Mouse (Mus musculus) heart, adult 2 months (tissue): ENCODE measurements around the gene Trpm2. TPM values are rescaled to one million over a fixed set of nuclear protein-coding genes. Genes with fewer than 3 reads are reported as not detected.

Source experiments
- DNase-seq, 2 experiments: peaks; one replicate each; pipeline ENCODE4 v3.0.0; 2021
- H3K27ac ChIP-seq: fragments of 200-600 bp; 2 replicates; pipeline ENCODE4 v1.8.1; 2022
- H3K27me3 ChIP-seq: fragments of 200-500 bp; 2 replicates; pipeline ENCODE4 v1.6.1; 2012; ENCODE audit warnings: mild to moderate bottlenecking, low read length, inconsistent platforms, mixed read lengths; ENCODE audit not compliant: control insufficient read depth, insufficient read depth
- H3K36me3 ChIP-seq: fragments of 200-500 bp; 2 replicates; pipeline ENCODE4 v1.6.1; 2012; ENCODE audit warnings: low read length, inconsistent platforms; ENCODE audit not compliant: control insufficient read depth, insufficient read depth
- H3K4me1 ChIP-seq: fragments of 200-500 bp; 2 replicates; pipeline ENCODE4 v1.6.1; 2011; ENCODE audit warnings: low read length; ENCODE audit not compliant: control insufficient read depth, insufficient read depth
- H3K4me3 ChIP-seq: fragments of 200-600 bp; 2 replicates; pipeline ENCODE4 v1.8.1; 2022
- H3K79me2 ChIP-seq: fragments of 200-500 bp; replicated peaks from 2 replicates; pipeline ENCODE4 v1.6.1; 2012; ENCODE audit warnings: mild to moderate bottlenecking, inconsistent platforms, low read length, moderate library complexity, mixed read lengths; ENCODE audit not compliant: control insufficient read depth, insufficient read depth
- H3K9ac ChIP-seq: fragments of 200-500 bp; 2 replicates; pipeline ENCODE4 v1.6.1; 2012; ENCODE audit warnings: low read depth, mild to moderate bottlenecking, control low read depth, inconsistent platforms, low read length, mixed read lengths
- CTCF ChIP-seq: fragments of 200-600 bp; IDR thresholded peaks from 2 replicates; pipeline ENCODE4 v1.8.1; 2022; ENCODE audit warnings: antibody characterized with exemption, mild to moderate bottlenecking, moderate library complexity
- EP300 ChIP-seq: fragments of 200-500 bp; IDR thresholded peaks from 2 replicates; pipeline ENCODE4 v1.6.1; 2011; ENCODE audit warnings: low read depth, low read length, control low read depth; ENCODE audit not compliant: insufficient read depth
- POLR2A ChIP-seq: fragments of 200-500 bp; IDR thresholded peaks from 2 replicates; pipeline ENCODE4 v1.6.1; 2011; ENCODE audit warnings: mild to moderate bottlenecking, low read depth, low read length, control low read depth; ENCODE audit not compliant: insufficient read depth
- WGBS: fragments of 180-500 bp; shearing (Covaris S2); methylation state at CpG from one replicate; pipeline ENCODE4 v1.1.7; 2018; 5-methylcytosine and 5-hydroxymethylcytosine counted together
- intact Hi-C: fragments of 180-260 bp; cut with DNase I; formaldehyde crosslinking; loops from one replicate; pipeline ENCODE4 v1.15.1; 2025
- polyA plus RNA-seq: library from polyadenylated mRNA; depleted of rRNA; stranded (reverse); fragments of >200 nt; gene quantifications from 2 replicates; pipeline ENCODE4 v1.2.3, GENCODE M21; 2012
- total RNA-seq, 2 experiments: library from RNA; stranded (reverse); gene quantifications; 2 replicates each; pipeline ENCODE4 v1.2.3; 2021

Trpm2 gene
- total and polyA plus RNA-seq, 3 experiments = 0.55 to 0.78 (median 0.75) TPM

GRCm38 (mm10) chr10:77976458-77977150, 6.2 kb upstream of the Trpm2 start:
- Histone ChIP-seq H3K27ac (no peak overlapping the region), H3K79me2 (no peaks in the 10 kb centered on the region), H3K9ac (no peak overlapping the region), H3K4me3 (no peak overlapping the region), H3K4me1 (peaks cover 1% of the 10 kb centered on the region; the same call in 1 of the 2 replicates), H3K36me3 (no peaks in the 10 kb centered on the region), H3K27me3 (no peaks in the 10 kb centered on the region)
- WGBS = 64% methylated on average over 8 of the region's 8 CpGs
- DNase-seq = no peak
- TF ChIP-seq POLR2A = no peak
- no peak for TF ChIP-seq EP300
- TF ChIP-seq CTCF = no peak
- intact Hi-C loops = no loop called here

- no peak overlapping the region for H3K9ac ChIP-seq
- H3K27ac ChIP-seq = no peak overlapping the region
- H3K36me3 ChIP-seq = no peaks in the 10 kb centered on the region
- WGBS = 17% methylated on average over 4 of the region's 4 CpGs
- H3K79me2 ChIP-seq = no peaks in the 10 kb centered on the region
- peaks cover 1% of the 10 kb centered on the region; the same call in 1 of the 2 replicates for H3K4me1 ChIP-seq
- DNase-seq = no peak
- no peak overlapping the region for H3K4me3 ChIP-seq
- no peak for TF ChIP-seq EP300
- TF ChIP-seq POLR2A = no peak
- no peak for TF ChIP-seq CTCF
- intact Hi-C loops = no loop called here
- no peaks in the 10 kb centered on the region for H3K27me3 ChIP-seq
Measured at GRCm38 (mm10) chr10:77975653-77976052, 5.3 kb upstream of the Trpm2 start.

GRCm38 (mm10) chr10:77974811-77975210, 4.4 kb upstream of the Trpm2 start:
- 51% methylated on average over 5 of the region's 5 CpGs for WGBS
- Histone ChIP-seq H3K9ac (no peak overlapping the region), H3K79me2 (no peaks in the 10 kb centered on the region), H3K27ac (no peak overlapping the region), H3K4me1 (peaks cover 1% of the 10 kb centered on the region; the same call in 1 of the 2 replicates), H3K4me3 (no peak overlapping the region), H3K27me3 (no peaks in the 10 kb centered on the region), H3K36me3 (no peaks in the 10 kb centered on the region)
- DNase-seq = no peak
- intact Hi-C loops = no loop called here
- no peak for TF ChIP-seq CTCF
- no peak for TF ChIP-seq POLR2A
- TF ChIP-seq EP300 = no peak

GRCm38 (mm10) chr10:77974323-77974722, 4.0 kb upstream of the Trpm2 start:
- Histone ChIP-seq H3K9ac (no peak overlapping the region), H3K4me1 (peaks cover 1% of the 10 kb centered on the region; the same call in 1 of the 2 replicates), H3K27me3 (no peaks in the 10 kb centered on the region), H3K27ac (no peak overlapping the region), H3K79me2 (no peaks in the 10 kb centered on the region), H3K4me3 (no peak overlapping the region), H3K36me3 (no peaks in the 10 kb centered on the region)
- intact Hi-C loops = no loop called here
- WGBS = 57% methylated on average over 5 of the region's 5 CpGs
- TF ChIP-seq POLR2A (no peak), EP300 (no peak), CTCF (no peak)
- no peak for DNase-seq

GRCm38 (mm10) chr10:77971709-77972553, 1.6 kb upstream of the Trpm2 start:
- 54% methylated on average over 17 of the region's 17 CpGs for WGBS
- Histone ChIP-seq H3K9ac (no peak overlapping the region), H3K36me3 (no peaks in the 10 kb centered on the region), H3K79me2 (no peaks in the 10 kb centered on the region), H3K27ac (no peak overlapping the region), H3K4me1 (no peaks in the 10 kb centered on the region), H3K4me3 (no peak overlapping the region), H3K27me3 (no peaks in the 10 kb centered on the region)
- intact Hi-C loops = no loop called here
- TF ChIP-seq EP300 (no peak), POLR2A (no peak), CTCF (peak; percentile 37)
- no peak for DNase-seq

GRCm38 (mm10) chr10:77971191-77971590, 828 bp upstream of the Trpm2 start:
- intact Hi-C loops = no loop called here
- WGBS = 80% methylated on average over 10 of the region's 10 CpGs
- no peaks in the 10 kb centered on the region for H3K79me2 ChIP-seq
- no peak overlapping the region for H3K4me3 ChIP-seq
- no peaks in the 10 kb centered on the region for H3K27me3 ChIP-seq
- H3K9ac ChIP-seq = no peak overlapping the region
- no peak overlapping the region for H3K27ac ChIP-seq
- DNase-seq = peak in 1 of 2 experiments; percentile 40
- H3K36me3 ChIP-seq = no peaks in the 10 kb centered on the region
- H3K4me1 ChIP-seq = no peaks in the 10 kb centered on the region
- TF ChIP-seq POLR2A = no peak
